Mouse (Mus musculus) adrenal gland, postnatal 36 days (tissue): Measurements from ENCODE around the gene Ada. TPM values are rescaled to one million over a fixed set of nuclear protein-coding genes. Genes with fewer than 3 reads are reported as not detected.

Experiments used
- DNase-seq, 2 experiments: peaks; one replicate each; pipeline ENCODE4 v3.0.0; 2021; ENCODE audit warnings: mixed read lengths in 1 of 2
- total RNA-seq, 2 experiments: library from RNA; stranded (reverse); gene quantifications; 2 replicates each; pipeline ENCODE4 v1.2.3; 2021

The Ada gene
- total RNA-seq, 2 experiments from 2014 or later, result 3.6 to 4.9 TPM

DNA sequence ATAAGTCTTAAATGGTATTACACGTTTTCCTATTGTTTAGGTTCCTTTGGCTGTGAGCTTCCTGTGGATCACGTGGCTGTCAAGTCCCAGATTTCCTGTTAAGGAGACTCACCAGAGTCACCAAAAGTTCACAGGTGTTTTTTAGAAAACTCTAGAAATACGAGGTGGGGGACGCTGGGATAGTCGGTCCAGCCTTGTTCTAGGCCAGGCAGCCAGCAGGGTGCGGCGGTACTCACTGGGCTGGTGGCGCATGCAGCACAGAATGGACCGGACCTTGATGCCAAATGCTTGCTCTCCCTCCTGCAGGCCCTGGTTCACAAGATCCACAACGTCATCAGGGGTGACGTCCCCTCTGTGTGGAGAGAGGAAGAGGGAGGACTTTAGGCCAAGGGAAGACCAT, 18.0 kb downstream of the Ada start:
- DNase-seq, result peak in 1 of 2 experiments; percentile 27

- no peak for DNase-seq
These were observed 21.7 kb downstream of the Ada start for GRCm38 (mm10) chr2:163728300-163728699.

DNA sequence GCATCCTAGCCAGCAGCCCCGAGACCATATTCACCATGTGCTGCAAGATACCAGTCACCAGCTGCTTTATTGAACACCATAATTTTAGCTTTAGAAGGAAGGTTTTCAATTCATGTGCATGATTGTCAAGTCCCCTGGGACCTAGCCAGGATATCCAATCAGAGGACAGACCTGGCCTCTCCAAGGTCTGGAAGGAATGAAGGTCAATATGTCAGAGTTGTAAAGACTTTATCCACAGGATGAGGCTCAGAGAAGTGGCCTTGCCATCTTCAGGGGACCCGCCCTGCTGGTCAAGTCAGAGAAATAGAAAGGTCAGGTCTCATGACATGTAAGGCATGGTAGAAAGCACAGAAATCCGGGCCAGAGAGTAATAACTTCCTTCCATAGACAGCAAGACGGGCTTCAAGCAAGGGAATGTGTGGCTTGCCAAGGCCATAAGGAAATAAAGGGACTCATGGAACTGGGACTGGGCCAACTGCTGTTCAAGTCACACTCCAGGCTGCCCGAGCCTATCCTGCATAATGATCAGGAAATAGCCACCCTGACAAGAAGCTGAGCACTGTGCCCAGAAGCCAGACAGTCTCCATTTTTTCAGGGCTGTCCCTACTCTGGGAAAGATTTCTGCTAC, 23.2 kb downstream of the Ada start:
- peak; percentile 55 to 63 for DNase-seq

DNA sequence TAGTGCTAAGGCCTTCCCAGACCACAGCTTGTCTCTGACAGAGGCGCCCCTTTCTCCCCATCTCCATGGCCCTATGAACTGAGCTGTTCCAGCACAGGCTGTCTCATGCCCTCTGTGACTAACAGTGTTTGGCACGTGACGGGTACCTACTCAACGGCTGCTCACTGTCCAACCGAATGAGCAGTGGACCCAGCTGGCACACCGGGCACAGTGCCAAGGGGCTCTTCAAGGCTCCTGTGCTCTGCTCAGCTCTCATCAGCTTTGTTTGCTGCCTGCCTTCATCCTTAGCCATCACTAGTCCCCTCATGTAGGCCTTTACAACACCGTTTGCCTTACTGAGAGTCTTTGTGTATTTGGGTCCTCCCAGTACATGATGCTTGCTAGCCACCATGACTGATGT, 27.5 kb downstream of the Ada start:
- peak; percentile 82 to 89 for DNase-seq

GRCm38 (mm10) chr2:163719616-163720015, 30.4 kb downstream of the Ada start:
- no peak for DNase-seq

- DNase-seq, result peak; percentile 84 to 87
These were observed 31.0 kb downstream of the Ada start for GRCm38 (mm10) chr2:163718951-163719603.

DNA sequence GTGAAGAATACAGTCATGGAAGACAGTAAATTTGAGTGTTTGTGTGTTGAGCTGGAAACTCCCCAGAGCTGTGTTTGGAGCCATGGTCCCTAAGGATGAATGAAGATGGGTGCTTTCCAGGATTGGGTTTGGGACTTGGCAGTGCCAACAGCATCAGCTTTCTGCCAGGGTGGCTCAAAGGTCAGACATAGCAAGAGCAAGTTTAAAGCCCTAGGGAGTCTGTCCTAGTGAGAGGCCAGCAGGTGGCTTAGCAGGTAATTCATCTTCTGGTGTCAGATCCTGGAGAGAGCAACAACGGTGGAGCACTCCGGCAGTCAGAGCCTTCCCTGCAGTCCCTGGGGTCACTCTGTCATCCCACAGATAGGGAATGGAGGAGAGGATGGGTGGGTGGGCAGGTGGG, 31.5 kb downstream of the Ada start:
- DNase-seq, result peak in 1 of 2 experiments; percentile 39

DNA sequence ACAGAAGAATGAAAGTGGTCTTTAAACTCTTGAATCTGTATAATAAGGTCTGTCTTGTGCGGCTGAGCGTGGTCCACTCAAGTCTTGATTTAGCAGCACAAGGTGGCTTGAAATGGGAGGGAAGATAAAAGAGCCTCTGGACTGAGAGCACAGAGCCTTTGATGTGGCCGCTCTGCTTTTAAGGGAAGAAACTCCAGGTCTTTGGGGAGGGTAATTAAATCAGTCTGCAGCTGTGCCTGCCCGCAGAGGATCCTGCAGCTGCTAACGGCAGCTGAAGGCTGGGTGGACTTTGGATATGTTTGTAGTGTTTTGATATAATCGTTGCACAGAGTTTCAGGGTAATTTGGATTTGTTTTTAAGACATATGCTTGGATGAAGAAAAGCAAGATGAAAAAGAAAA, 33.2 kb downstream of the Ada start:
- no peak for DNase-seq

DNA sequence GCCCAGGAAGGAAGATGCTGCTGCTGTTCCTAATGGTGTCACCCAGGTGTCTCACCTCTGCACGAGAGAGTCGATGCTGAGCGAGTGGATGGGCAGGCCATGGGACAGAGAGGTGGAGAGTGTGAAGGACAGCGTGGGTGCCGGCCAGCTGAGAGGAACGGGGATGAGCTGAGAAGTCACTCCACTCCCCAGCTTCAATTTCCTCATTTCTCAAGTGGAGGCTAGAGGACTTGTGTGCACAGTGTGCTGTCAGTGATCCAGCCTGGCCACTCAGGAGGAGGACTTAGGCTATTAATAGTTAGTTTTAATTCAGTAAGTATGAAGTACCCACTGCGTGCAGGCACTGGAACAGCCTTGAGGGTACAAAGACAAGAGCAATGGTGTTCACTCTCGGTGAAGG, 33.6 kb downstream of the Ada start:
- no peak for DNase-seq

DNA sequence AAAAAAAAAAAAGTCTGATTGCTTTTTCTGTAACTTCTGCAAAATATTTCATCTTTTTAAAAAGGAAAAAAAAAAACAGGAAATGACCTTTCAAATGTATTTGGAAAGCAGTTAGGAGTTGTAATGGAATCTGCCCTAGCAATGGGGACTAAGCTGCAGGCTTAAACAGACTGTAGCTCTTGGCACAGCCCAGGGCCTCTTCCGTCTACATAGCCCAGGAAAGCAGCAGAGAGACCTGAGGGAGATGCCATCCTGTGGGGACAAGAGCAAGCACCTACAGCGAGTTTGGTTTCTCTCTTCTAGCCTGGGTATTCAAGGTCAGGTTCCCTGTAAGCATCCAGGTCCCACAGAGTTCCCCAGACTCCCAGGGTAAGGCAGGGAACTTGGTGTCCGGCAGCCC, 36.7 kb downstream of the Ada start:
- DNase-seq, result no peak

- no peak for DNase-seq
These were observed 37.2 kb downstream of the Ada start for GRCm38 (mm10) chr2:163712874-163713273.

GRCm38 (mm10) chr2:163712473-163712872, 37.6 kb downstream of the Ada start:
- no peak for DNase-seq

DNA sequence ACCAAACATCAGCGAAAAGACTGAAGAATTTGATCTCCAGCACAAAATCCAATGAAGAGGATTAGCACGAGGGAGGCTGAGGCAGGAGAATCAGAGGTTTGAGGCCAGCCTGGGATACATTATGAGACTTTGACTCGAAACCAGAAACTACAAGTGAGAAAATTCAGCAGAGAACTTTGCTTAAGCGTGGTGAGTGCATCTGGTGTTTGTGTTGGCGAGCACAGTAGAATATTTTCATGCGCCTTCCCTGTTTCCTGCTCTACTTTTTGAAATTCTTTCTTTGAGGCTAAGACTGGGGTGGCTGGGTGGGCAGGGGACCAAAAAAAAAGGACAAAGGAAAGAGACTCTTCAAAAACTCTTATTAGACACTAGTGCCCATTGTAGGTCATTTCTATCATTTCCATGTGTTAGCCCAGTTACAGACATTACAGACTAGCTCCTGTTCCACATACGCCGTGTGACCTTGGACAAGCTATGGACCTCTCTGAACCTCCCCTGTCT, 38.6 kb downstream of the Ada start:
- no peak for DNase-seq

DNA sequence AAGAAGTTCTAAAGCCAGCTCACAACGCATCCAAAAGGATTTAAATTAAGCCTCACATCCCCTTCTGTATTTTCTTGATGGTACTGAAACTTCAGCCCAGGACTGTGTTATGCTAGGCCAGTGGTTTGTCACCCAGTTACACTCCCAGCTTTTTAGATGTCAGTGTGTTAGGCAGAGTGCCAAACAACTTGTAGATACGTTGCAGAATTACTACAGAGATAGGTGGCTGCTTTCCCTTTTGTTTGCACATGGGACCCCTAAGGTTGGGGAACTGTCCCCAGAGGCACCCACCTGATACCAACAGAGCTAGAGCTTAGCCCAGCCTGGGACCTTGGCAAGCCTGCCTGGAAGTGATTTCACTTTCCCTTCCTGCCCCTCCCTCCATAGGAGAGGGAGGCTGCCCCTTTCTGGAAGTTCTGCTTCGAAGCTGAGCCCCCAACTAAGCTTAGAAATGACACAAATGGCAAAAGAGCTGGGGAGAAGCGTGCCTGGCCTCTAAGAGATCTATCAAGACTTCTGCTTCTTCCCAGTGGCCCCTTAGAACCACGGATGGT, 39.4 kb downstream of the Ada start:
- peak in 1 of 2 experiments; percentile 46 for DNase-seq

DNA sequence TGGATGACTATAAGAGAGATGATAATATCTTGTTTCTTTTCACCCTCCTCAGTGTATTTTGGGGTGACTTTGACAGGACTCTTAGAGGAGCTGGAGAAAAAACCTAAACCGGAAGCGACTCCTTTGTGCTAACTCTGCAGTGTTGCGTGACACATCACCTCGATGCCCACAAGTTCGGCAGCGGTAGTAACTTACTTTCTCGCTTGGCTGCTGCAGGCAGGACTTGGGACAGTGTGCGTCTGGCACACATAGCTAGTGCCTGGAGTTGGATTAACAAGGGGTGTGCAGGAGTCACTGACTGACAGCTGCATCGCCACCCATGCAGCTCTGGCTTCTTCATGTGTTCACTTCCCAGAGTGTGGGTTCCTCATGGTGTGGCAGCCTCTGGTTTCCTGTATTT, 40.0 kb downstream of the Ada start:
- no peak for DNase-seq

DNA sequence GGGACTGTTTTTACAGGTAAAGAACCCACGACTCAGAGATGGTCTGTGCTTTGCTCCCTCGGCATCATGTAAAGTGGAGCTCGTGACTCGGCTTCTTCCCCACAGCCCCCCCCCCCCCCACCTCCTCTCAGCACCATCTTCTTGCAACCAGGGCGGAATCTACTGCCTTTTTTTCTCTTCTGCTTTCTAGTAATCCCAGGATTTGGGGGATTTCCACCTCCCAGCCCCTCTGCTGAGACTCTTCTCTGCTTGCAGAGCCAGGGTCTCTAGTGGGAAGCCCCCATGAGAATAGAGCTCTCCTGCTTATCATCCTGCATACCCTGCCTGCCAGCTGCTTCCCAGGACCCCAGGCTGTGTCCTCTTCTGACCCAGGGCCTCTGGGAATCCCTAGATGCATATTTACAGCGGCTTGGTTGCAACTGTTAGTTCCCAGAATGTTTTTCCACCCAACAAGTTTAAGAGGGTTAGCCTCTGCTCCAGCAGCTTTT, 41.2 kb downstream of the Ada start:
- DNase-seq, result no peak

DNA sequence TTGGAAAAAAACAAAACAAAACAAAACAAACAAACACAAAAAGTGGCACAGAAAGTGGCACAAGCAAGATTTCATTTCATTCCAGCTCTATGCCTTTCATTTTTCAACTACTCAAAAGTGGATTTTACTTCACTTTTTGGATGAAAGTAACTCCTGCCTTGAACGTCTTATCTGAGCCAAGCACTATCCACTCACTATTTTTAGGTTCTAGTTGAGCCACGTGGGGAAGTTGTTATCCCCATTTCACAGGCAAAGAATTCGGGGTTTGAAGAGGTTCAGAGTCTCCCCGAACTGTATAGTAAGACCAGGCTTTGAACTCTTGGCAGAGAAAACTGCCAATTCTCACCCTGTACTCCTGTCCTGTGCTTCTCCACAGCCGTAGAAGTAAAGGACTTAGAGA, 41.7 kb downstream of the Ada start:
- no peak for DNase-seq

- no peak for DNase-seq
These were observed 46.3 kb downstream of the Ada start for GRCm38 (mm10) chr2:163703599-163704260.

- DNase-seq, result no peak
These were observed 47.1 kb downstream of the Ada start for GRCm38 (mm10) chr2:163702921-163703320.

- DNase-seq, result no peak
These were observed 47.6 kb downstream of the Ada start for GRCm38 (mm10) chr2:163702431-163702830.

DNA sequence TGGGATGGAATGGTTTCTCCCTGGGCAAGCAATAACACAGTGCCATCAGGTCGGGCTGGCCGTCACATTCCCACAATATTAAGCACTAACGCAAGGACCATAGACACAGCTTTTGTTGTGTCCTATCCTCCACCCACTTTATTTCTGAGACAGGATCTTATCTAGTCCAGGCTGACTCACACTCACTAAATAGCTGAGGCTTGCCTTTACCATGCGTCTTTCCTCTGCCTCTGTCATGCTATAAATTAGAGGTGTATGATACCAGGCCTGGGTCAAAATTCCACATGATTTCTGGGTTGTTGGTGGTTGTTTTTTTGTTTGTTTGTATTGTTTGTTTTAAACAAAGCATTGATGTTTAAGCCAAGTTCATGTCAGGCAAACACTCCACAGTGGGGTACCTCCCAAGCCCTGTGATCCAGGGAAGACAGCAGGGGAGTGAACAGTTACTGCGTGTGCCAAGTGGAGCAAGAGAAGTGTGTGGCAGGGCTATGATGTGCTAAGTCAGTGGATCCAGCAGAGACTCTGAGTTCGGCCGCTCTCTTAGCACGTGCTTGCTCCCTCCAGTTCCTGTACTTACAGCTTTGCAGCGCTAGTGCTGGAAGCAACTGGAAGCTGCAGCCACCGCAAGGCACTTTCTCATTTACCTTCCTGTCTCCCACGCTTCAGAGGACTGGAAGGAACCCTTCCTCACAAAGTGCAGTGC, 50.8 kb downstream of the Ada start:
- no peak for DNase-seq

DNA sequence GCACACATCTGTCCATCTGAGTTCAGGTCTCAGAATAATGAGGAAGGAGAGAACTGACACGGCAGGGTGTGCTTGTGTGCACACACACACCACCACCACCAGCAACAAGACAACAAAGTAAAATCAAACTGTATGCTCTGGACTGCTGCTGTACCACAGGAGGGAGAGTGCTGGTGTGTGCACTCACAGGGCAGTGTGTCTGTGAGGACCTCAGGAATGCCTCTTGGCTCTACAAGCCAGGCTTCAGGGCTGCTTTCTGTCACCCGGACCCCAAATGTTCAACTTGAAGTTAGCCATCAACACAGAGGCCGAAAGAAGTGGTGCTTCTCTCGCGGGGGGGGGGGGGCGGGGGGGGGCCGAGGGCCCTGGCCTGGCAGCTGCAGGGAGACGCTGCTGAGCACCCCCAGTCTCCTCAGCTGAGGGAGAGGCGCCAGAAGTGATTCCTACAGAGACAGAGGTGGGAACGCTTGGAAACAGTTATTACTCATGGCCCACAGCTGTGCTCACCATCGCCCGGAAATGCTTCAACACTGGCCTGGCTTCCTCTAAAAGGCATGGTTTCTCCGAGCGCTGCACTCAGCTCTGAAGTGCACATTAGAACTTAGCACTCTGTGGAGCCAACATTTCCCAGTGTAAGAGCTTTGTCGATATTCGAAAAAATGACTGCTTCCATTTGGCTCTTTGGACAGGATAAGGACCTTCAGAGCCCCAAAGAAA, 52.1 kb downstream of the Ada start:
- DNase-seq, result no peak
